Mouse (Mus musculus): ENCODE data around the gene Zfp654. TPM values are rescaled to one million over a fixed set of nuclear protein-coding genes. Genes with fewer than 3 reads are reported as not detected.

Gene Zfp654
- polyA plus RNA-seq, 1 experiment from 2014 or later: 7.7 TPM

- Histone ChIP-seq H3K27me3 (replicated peaks; ENCODE audit: control insufficient read depth, insufficient read depth, low read length) (no peaks in the 10 kb centered on the region), H3K4me2 (ENCODE audit: low read depth, low read length) (no peak overlapping the region), H3K36me3 (ENCODE audit: control insufficient read depth, insufficient read depth, low read length) (no peaks in the 10 kb centered on the region), H3K9ac (ENCODE audit: low read depth, low read length) (no peak overlapping the region), H3K27ac (replicated peaks; ENCODE audit: low read depth, low read length) (no peak overlapping the region), H3K4me1 (ENCODE audit: control insufficient read depth, insufficient read depth, low read length) (no peaks in the 10 kb centered on the region), H3K9me3 (ENCODE audit: control insufficient read depth, low read length) (no peaks in the 10 kb centered on the region; the same call in 1 of the 2 replicates), H3K4me3 (ENCODE audit: low read depth, low read length) (no peak overlapping the region)
- WGBS: 46% methylated on average over 3 of the region's 3 CpGs
- ATAC-seq (ENCODE audit: low read depth): no peak
- no peak for DNase-seq (ENCODE audit: low spot score)
Observed at GRCm38 (mm10) chr16:64753990-64754742, 97.3 kb downstream of the Zfp654 start.

- H3K9ac ChIP-seq (ENCODE audit: low read depth, low read length): no peak overlapping the region
- H3K27me3 ChIP-seq (replicated peaks; ENCODE audit: control insufficient read depth, insufficient read depth, low read length): no peaks in the 10 kb centered on the region
- H3K4me2 ChIP-seq (ENCODE audit: low read depth, low read length): no peak overlapping the region
- H3K9me3 ChIP-seq (ENCODE audit: control insufficient read depth, low read length): no peaks in the 10 kb centered on the region
- no peak overlapping the region for H3K27ac ChIP-seq (replicated peaks; ENCODE audit: low read depth, low read length)
- H3K4me3 ChIP-seq (ENCODE audit: low read depth, low read length): no peak overlapping the region
- ATAC-seq (ENCODE audit: low read depth) (no peak), DNase-seq (ENCODE audit: low spot score) (peak; percentile 88)
- WGBS: 7% methylated on average over 10 of the region's 10 CpGs
- no peaks in the 10 kb centered on the region for H3K4me1 ChIP-seq (ENCODE audit: control insufficient read depth, insufficient read depth, low read length)
- no peaks in the 10 kb centered on the region for H3K36me3 ChIP-seq (ENCODE audit: control insufficient read depth, insufficient read depth, low read length)
Observed at GRCm38 (mm10) chr16:64748237-64748636, 103.2 kb downstream of the Zfp654 start.

- Histone ChIP-seq H3K4me1 (ENCODE audit: control insufficient read depth, insufficient read depth, low read length) (no peaks in the 10 kb centered on the region), H3K9me3 (ENCODE audit: control insufficient read depth, low read length) (no peaks in the 10 kb centered on the region), H3K9ac (ENCODE audit: low read depth, low read length) (no peak overlapping the region), H3K36me3 (ENCODE audit: control insufficient read depth, insufficient read depth, low read length) (no peaks in the 10 kb centered on the region), H3K4me3 (ENCODE audit: low read depth, low read length) (no peak overlapping the region), H3K27ac (replicated peaks; ENCODE audit: low read depth, low read length) (no peak overlapping the region), H3K4me2 (ENCODE audit: low read depth, low read length) (no peak overlapping the region), H3K27me3 (replicated peaks; ENCODE audit: control insufficient read depth, insufficient read depth, low read length) (no peaks in the 10 kb centered on the region)
- 82% methylated on average over 4 of the region's 4 CpGs for WGBS
- ATAC-seq (ENCODE audit: low read depth): no peak
- DNase-seq (ENCODE audit: low spot score): no peak
Observed at GRCm38 (mm10) chr16:64745089-64745488, 106.4 kb downstream of the Zfp654 start.

GRCm38 (mm10) chr16:64737289-64737688 lies 114.2 kb downstream of the Zfp654 start:
- Histone ChIP-seq H3K4me3 (ENCODE audit: low read depth, low read length) (no peak overlapping the region), H3K36me3 (ENCODE audit: control insufficient read depth, insufficient read depth, low read length) (no peaks in the 10 kb centered on the region), H3K9me3 (ENCODE audit: control insufficient read depth, low read length) (no peaks in the 10 kb centered on the region), H3K9ac (ENCODE audit: low read depth, low read length) (no peak overlapping the region), H3K4me1 (ENCODE audit: control insufficient read depth, insufficient read depth, low read length) (no peaks in the 10 kb centered on the region), H3K27ac (replicated peaks; ENCODE audit: low read depth, low read length) (no peak overlapping the region), H3K4me2 (ENCODE audit: low read depth, low read length) (no peak overlapping the region), H3K27me3 (replicated peaks; ENCODE audit: control insufficient read depth, insufficient read depth, low read length) (no peaks in the 10 kb centered on the region)
- peak; percentile 71 for ATAC-seq (ENCODE audit: low read depth)
- WGBS: 43% methylated on average over 5 of the region's 5 CpGs
- DNase-seq (ENCODE audit: low spot score): peak; percentile 86

Other genes starting within 250 kb of the Zfp654 start
- not detected in 2 replicates for gene Csnka2ip, start 249.2 kb downstream of the Zfp654 start, polyA plus RNA-seq (2014; fragmentation: Nextera tagmentation; extraction: Ambion mirVana)
- gene 4930453N24Rik, start 80.5 kb downstream of the Zfp654 start, polyA plus RNA-seq (2014; fragmentation: Nextera tagmentation; extraction: Ambion mirVana): 27.1 and 27.5 TPM in 2 replicates
- 91.3 and 94.2 TPM in 2 replicates for gene Cggbp1, start 344 bp upstream of the Zfp654 start, polyA plus RNA-seq (2014; fragmentation: Nextera tagmentation; extraction: Ambion mirVana)

All from embryonic facial prominence, embryonic 14.5 days (tissue).